Comparison of ENCODE assay signal across 9 mouse cellular contexts in the genomic region with DNA sequence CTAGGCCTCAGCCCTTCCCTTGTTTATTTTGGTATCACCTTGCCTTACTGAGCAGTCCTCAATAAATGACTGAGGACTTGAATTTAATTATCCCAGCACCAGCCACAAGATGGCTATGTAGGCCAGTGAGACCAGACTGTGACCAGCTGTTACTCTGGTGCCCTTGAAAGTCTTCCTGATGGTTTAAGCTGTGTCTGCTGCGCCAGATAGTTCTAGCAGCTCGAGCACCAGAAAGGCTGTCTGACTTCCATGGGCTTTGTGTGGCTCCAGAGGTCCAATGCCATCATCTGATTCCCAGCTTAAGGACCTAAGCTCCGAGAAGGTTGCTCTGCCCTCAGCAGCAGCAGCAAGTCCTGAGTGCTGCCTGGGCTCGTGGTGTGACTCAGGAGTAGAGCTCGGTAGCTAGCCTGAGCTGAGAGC. TPM values are rescaled to one million over a fixed set of nuclear protein-coding genes. Genes with fewer than 3 reads are reported as not detected.
DNase-seq lines count a peak whose midpoint lies in the region; ATAC-seq and TF ChIP-seq lines count a peak whose summit lies in the region.
"Had no signal": no experiment of that assay in that cellular context is flagged by ENCODE, and none has a peak within 500 bp of the region (broad histone marks: within the 10 kb centered on the region; RNA-seq: fewer than 3 reads in every experiment).

No protein-coding gene starts in this region.

- H3K4me1 ChIP-seq in kidney, adult 2 months (ENCODE audit: control insufficient read depth, insufficient read depth, low read length) = peaks cover 9% of the 10 kb centered on the region
- no peaks in the 10 kb centered on the region for H3K4me1 ChIP-seq in limb, embryonic 14.5 days (ENCODE audit: control insufficient read depth, insufficient read depth, low read length)

- peak; percentile 54 for DNase-seq in urinary bladder, postnatal 14 days (ENCODE audit: low spot score)
- no peak for DNase-seq in urinary bladder, postnatal 4 days (ENCODE audit: low spot score in 2 of 2)
- peak; percentile 52 for DNase-seq in cerebellum, adult 9-10 months
- DNase-seq in kidney, adult 2 months = peak; percentile 87
- DNase-seq in limb, embryonic 14.5 days (ENCODE audit: low spot score) = peak; percentile 78

- H3ac ChIP-seq in myocyte (ENCODE audit: control insufficient read depth, insufficient read length) = no peak overlapping the region

- no peak overlapping the region for H3K9ac ChIP-seq in limb, embryonic 14.5 days (ENCODE audit: low read depth, low read length, severe bottlenecking)

- peak; percentile 86 for TF ChIP-seq CTCF in kidney, adult 2 months (conservative IDR thresholded peaks at IDR 0.05; ENCODE audit: insufficient read depth, insufficient read length, low read depth, low read length)

- peak overlapping the region; percentile 64 for H3K27ac ChIP-seq in kidney, adult 2 months (ENCODE audit: insufficient read depth, low read depth, low read length)
- H3K27ac ChIP-seq in limb, embryonic 14.5 days (replicated peaks; ENCODE audit: low read depth, low read length) = no peak overlapping the region

- H3K9me3 ChIP-seq in limb, embryonic 14.5 days (ENCODE audit: control insufficient read depth, low read length) = no peaks in the 10 kb centered on the region

- peak; percentile 56 for ATAC-seq in granulocyte monocyte progenitor cell, adult 5-6 weeks (replicated peaks; ENCODE audit: poor library complexity, severe bottlenecking)
- ATAC-seq in limb, embryonic 14.5 days (ENCODE audit: low FRiP score, low read depth) = peak; percentile 82
- ATAC-seq in activated CD4-positive, CD25-positive, alpha-beta regulatory T cell, adult 4 months = no peak

- TF ChIP-seq POLR2A in kidney, adult 2 months (IDR thresholded peaks at IDR 0.05; ENCODE audit: low read depth, low read length) = no peak
- TF ChIP-seq POLR2A in limb, embryonic 14.5 days (IDR thresholded peaks at IDR 0.05; ENCODE audit: borderline replicate concordance, extremely low read depth, insufficient read depth, insufficient read length) = no peak
- TF ChIP-seq POLR2A in myocyte (IDR thresholded peaks at IDR 0.05; ENCODE audit: insufficient read length, low read depth) = peak; percentile 46

- H3K79me2 ChIP-seq in myocyte (ENCODE audit: control insufficient read depth, insufficient read depth) = no peaks in the 10 kb centered on the region

- 21% methylated on average over 5 of the region's 5 CpGs for WGBS in kidney, adult 2 months
- WGBS in limb, embryonic 14.5 days = 52% methylated on average over 5 of the region's 5 CpGs

- H3K4me2 ChIP-seq in limb, embryonic 14.5 days (replicated peaks; ENCODE audit: low read depth, low read length, severe bottlenecking) = no peak overlapping the region
- H3K4me2 ChIP-seq in myocyte (ENCODE audit: low read depth) = peak overlapping the region; percentile 80

- no peak overlapping the region for H3K4me3 ChIP-seq in kidney, adult 2 months (ENCODE audit: insufficient read depth, low read depth, low read length)
- no peak overlapping the region for H3K4me3 ChIP-seq in limb, embryonic 14.5 days (replicated peaks; ENCODE audit: low read length)
- no peak overlapping the region for H3K4me3 ChIP-seq in myocyte

- H3K36me3 ChIP-seq in kidney, adult 2 months (ENCODE audit: control insufficient read depth, insufficient read depth, low read length) = no peaks in the 10 kb centered on the region
- H3K36me3 ChIP-seq in limb, embryonic 14.5 days (ENCODE audit: control insufficient read depth, insufficient read depth, low read length) = peaks cover 10% of the 10 kb centered on the region
- H3K36me3 ChIP-seq in myocyte (ENCODE audit: control insufficient read depth, insufficient read depth) = no peaks in the 10 kb centered on the region

- H3K27me3 ChIP-seq in kidney, adult 2 months (replicated peaks; ENCODE audit: control insufficient read depth, insufficient read depth, low read length) = no peaks in the 10 kb centered on the region
- H3K27me3 ChIP-seq in limb, embryonic 14.5 days (ENCODE audit: control insufficient read depth, insufficient read depth, low read length) = no peaks in the 10 kb centered on the region
- H3K27me3 ChIP-seq in myocyte (ENCODE audit: control insufficient read depth, insufficient read depth, insufficient read length) = no peaks in the 10 kb centered on the region

TF ChIP-seq in myocyte, 11 proteins besides CTCF, POLR2A, EP300 and RAD21:
- no peak for TF ChIP-seq E2F4 (IDR thresholded peaks at IDR 0.05; ENCODE audit: insufficient read depth)
- TF ChIP-seq MAX (IDR thresholded peaks at IDR 0.05; ENCODE audit: low read depth) = no peak
- peak; percentile 66 to 84 (median 75) for TF ChIP-seq MYOD1 (IDR thresholded peaks at IDR 0.05; ENCODE audit: control insufficient read depth in 1 of 3, insufficient read length in 2 of 3, low read depth in 2 of 3)
- TF ChIP-seq CEBPB (IDR thresholded peaks at IDR 0.05; ENCODE audit: insufficient read depth, poor library complexity, severe bottlenecking) = no peak
- peak; percentile 47 for TF ChIP-seq POLR2AphosphoS2 (IDR thresholded peaks at IDR 0.05; ENCODE audit: insufficient read length, low read depth)
- peak in 2 of 3 experiments; percentile 77 to 83 for TF ChIP-seq MYOG (IDR thresholded peaks at IDR 0.05; ENCODE audit: control insufficient read depth in 1 of 3, insufficient read depth in 1 of 3, insufficient read length in 2 of 3, low read depth in 2 of 3)
- peak; percentile 30 for TF ChIP-seq TCF12 (IDR thresholded peaks at IDR 0.05; ENCODE audit: insufficient read depth, poor library complexity, severe bottlenecking)

RNA-seq across cellular contexts. Expression of a gene that starts 20.2 kb away (rescaled TPM):
- 117 and 157 TPM in 2 replicates for total RNA-seq in granulocyte monocyte progenitor cell, adult 5-6 weeks (2014; fragmentation: Nextera tagmentation)
- 77.7 and 84.8 TPM in 2 replicates for total RNA-seq in granulocyte monocyte progenitor cell, adult 5-6 weeks (2017)
- 17.2 and 29.9 TPM in 2 replicates for polyA plus RNA-seq in kidney, adult 2 months (2012; rRNA removed)
- 160 and 176 TPM in 2 replicates for polyA plus RNA-seq in limb, embryonic 14.5 days (2012; rRNA removed)
- polyA plus RNA-seq in limb, embryonic 14.5 days (2014; fragmentation: Nextera tagmentation; extraction: Ambion mirVana) = 267 and 276 TPM in 2 replicates
- 911 TPM for polyA plus RNA-seq in myocyte (2012; fragmentation: generic; extraction: Trizol)
- polyA plus RNA-seq in activated CD4-positive, CD25-positive, alpha-beta regulatory T cell, adult 4 months (2017; shearing (Covaris generic)) = 1 to 10 TPM; 1.8 to 3.9 TPM
- total RNA-seq: neutrophil, adult 5-6 weeks had no signal

RNA-seq across cellular contexts. Expression of a gene that starts 37.1 kb away (rescaled TPM):
- total RNA-seq in granulocyte monocyte progenitor cell, adult 5-6 weeks (2014; fragmentation: Nextera tagmentation) = not detected in 2 replicates
- total RNA-seq in granulocyte monocyte progenitor cell, adult 5-6 weeks (2017) = not detected in 2 replicates
- 126 and 141 TPM in 2 replicates for polyA plus RNA-seq in kidney, adult 2 months (2012; rRNA removed)
- polyA plus RNA-seq in limb, embryonic 14.5 days (2012; rRNA removed) = 0.53 and 0.59 TPM in 2 replicates
- polyA plus RNA-seq in limb, embryonic 14.5 days (2014; fragmentation: Nextera tagmentation; extraction: Ambion mirVana) = not detected in 2 replicates
- polyA plus RNA-seq in myocyte (2012; fragmentation: generic; extraction: Trizol) = 0.06 TPM
- polyA plus RNA-seq in activated CD4-positive, CD25-positive, alpha-beta regulatory T cell, adult 4 months (2017; shearing (Covaris generic)) = not detected

RNA-seq across cellular contexts. Expression of a gene that starts 52.2 kb away (rescaled TPM):
- total RNA-seq in granulocyte monocyte progenitor cell, adult 5-6 weeks (2014; fragmentation: Nextera tagmentation) = 10.2 and 15.6 TPM in 2 replicates
- 4.4 and 5.1 TPM in 2 replicates for total RNA-seq in granulocyte monocyte progenitor cell, adult 5-6 weeks (2017)
- polyA plus RNA-seq in kidney, adult 2 months (2012; rRNA removed) = 17.7 and 21.0 TPM in 2 replicates
- polyA plus RNA-seq in limb, embryonic 14.5 days (2012; rRNA removed) = 9.0 and 10.4 TPM in 2 replicates
- 6.6 and 6.8 TPM in 2 replicates for polyA plus RNA-seq in limb, embryonic 14.5 days (2014; fragmentation: Nextera tagmentation; extraction: Ambion mirVana)
- 17.3 TPM for polyA plus RNA-seq in myocyte (2012; fragmentation: generic; extraction: Trizol)
- 1 to 10 TPM; 5.2 to 7.3 TPM for polyA plus RNA-seq in activated CD4-positive, CD25-positive, alpha-beta regulatory T cell, adult 4 months (2017; shearing (Covaris generic))

RNA-seq across cellular contexts. Expression of a gene that starts 54.0 kb away (rescaled TPM):
- 11.7 and 12.6 TPM in 2 replicates for total RNA-seq in granulocyte monocyte progenitor cell, adult 5-6 weeks (2014; fragmentation: Nextera tagmentation)
- 11.2 and 12.3 TPM in 2 replicates for total RNA-seq in granulocyte monocyte progenitor cell, adult 5-6 weeks (2017)
- polyA plus RNA-seq in kidney, adult 2 months (2012; rRNA removed) = 7.1 and 7.2 TPM in 2 replicates
- 7.2 and 7.9 TPM in 2 replicates for polyA plus RNA-seq in limb, embryonic 14.5 days (2012; rRNA removed)
- 11.6 and 12.9 TPM in 2 replicates for polyA plus RNA-seq in limb, embryonic 14.5 days (2014; fragmentation: Nextera tagmentation; extraction: Ambion mirVana)
- polyA plus RNA-seq in myocyte (2012; fragmentation: generic; extraction: Trizol) = 6.9 TPM
- polyA plus RNA-seq in activated CD4-positive, CD25-positive, alpha-beta regulatory T cell, adult 4 months (2017; shearing (Covaris generic)) = 10 to 100 TPM; 14.0 to 18.7 TPM

RNA-seq across cellular contexts. Expression of a gene that starts 54.2 kb away (rescaled TPM):
- 86.4 and 106 TPM in 2 replicates for total RNA-seq in granulocyte monocyte progenitor cell, adult 5-6 weeks (2014; fragmentation: Nextera tagmentation)
- 200 and 207 TPM in 2 replicates for total RNA-seq in granulocyte monocyte progenitor cell, adult 5-6 weeks (2017)
- 17.0 and 21.3 TPM in 2 replicates for polyA plus RNA-seq in kidney, adult 2 months (2012; rRNA removed)
- 79.9 and 80.3 TPM in 2 replicates for polyA plus RNA-seq in limb, embryonic 14.5 days (2012; rRNA removed)
- 92.7 and 96.3 TPM in 2 replicates for polyA plus RNA-seq in limb, embryonic 14.5 days (2014; fragmentation: Nextera tagmentation; extraction: Ambion mirVana)
- 63.4 TPM for polyA plus RNA-seq in myocyte (2012; fragmentation: generic; extraction: Trizol)
- polyA plus RNA-seq in activated CD4-positive, CD25-positive, alpha-beta regulatory T cell, adult 4 months (2017; shearing (Covaris generic)) = 100 to 1,000 TPM; 209 to 263 TPM

Comparison
In these comparisons a context has a peak if more than half of its experiments do, and no peak if none do; other contexts are left out.
1. DNase-seq: peak in urinary bladder, postnatal 14 days (single experiment), cerebellum, adult 9-10 months (single experiment), kidney, adult 2 months (single experiment) and limb, embryonic 14.5 days (single experiment); none in urinary bladder, postnatal 4 days (0 of 2).
2. RNA of a gene that starts 37.1 kb away (polyA plus RNA-seq): 126 to 141 TPM in kidney, adult 2 months; 0.53 to 0.59 TPM in limb, embryonic 14.5 days, 0.06 TPM in myocyte (single experiment) and not detected in activated CD4-positive, CD25-positive, alpha-beta regulatory T cell, adult 4 months; every median in the first group is over 10 times any median in the second.